ENCODE assay signal across 18 mouse cellular contexts in genomic region chr10:17932131-17932530, GRCm38 (mm10). TPM values are rescaled to one million over a fixed set of nuclear protein-coding genes. Genes with fewer than 3 reads are reported as not detected.
A peak's percentile ranks its signal among the peaks of the same experiment; 100 is the strongest.
DNase-seq lines count a peak whose midpoint lies in the region; ATAC-seq lines count a peak whose summit lies in the region.
"Had no signal": no experiment of that assay in that cellular context is flagged by ENCODE, and none has a peak within 500 bp of the region (broad histone marks: within the 10 kb centered on the region; RNA-seq: fewer than 3 reads in every experiment).

No protein-coding gene starts in this region.

- H3K27me3 ChIP-seq in embryonic facial prominence, embryonic 11.5 days (ENCODE audit: control insufficient read depth, insufficient read depth, low read length), result no peaks in the 10 kb centered on the region
- no peaks in the 10 kb centered on the region for H3K27me3 ChIP-seq in embryonic facial prominence, embryonic 10.5 days (replicated peaks; ENCODE audit: low read depth, poor library complexity, severe bottlenecking)
- no peaks in the 10 kb centered on the region for H3K27me3 ChIP-seq in midbrain, embryonic 11.5 days (ENCODE audit: control insufficient read depth, insufficient read depth, low read length)
- no peaks in the 10 kb centered on the region for H3K27me3 ChIP-seq in midbrain, embryonic 15.5 days (replicated peaks)
- no peaks in the 10 kb centered on the region for H3K27me3 ChIP-seq in heart, embryonic 15.5 days
- H3K27me3 ChIP-seq: midbrain, embryonic 13.5 days; neural tube, embryonic 15.5 days; Patski had no signal

- no peak overlapping the region for H3K9ac ChIP-seq in embryonic facial prominence, embryonic 11.5 days (replicated peaks; ENCODE audit: low read length)
- H3K9ac ChIP-seq in midbrain, embryonic 11.5 days (ENCODE audit: low read length), result no peak overlapping the region
- no peak overlapping the region for H3K9ac ChIP-seq in midbrain, embryonic 15.5 days
- H3K9ac ChIP-seq in heart, embryonic 15.5 days, result no peak overlapping the region
- H3K9ac ChIP-seq: liver, embryonic 14.5 days; midbrain, embryonic 13.5 days; neural tube, embryonic 15.5 days had no signal

- no peak overlapping the region for H3K4me3 ChIP-seq in embryonic facial prominence, embryonic 11.5 days (ENCODE audit: low read depth, low read length)
- no peak overlapping the region for H3K4me3 ChIP-seq in embryonic facial prominence, embryonic 10.5 days
- H3K4me3 ChIP-seq in midbrain, embryonic 11.5 days (ENCODE audit: low read depth, low read length), result no peak overlapping the region
- H3K4me3 ChIP-seq in midbrain, embryonic 15.5 days, result no peak overlapping the region
- H3K4me3 ChIP-seq in heart, embryonic 15.5 days, result no peak overlapping the region
- H3K4me3 ChIP-seq: erythroblast, embryonic 14.5 days; left cerebral cortex, adult 2 months; midbrain, embryonic 13.5 days; neural tube, embryonic 15.5 days had no signal

- 61% methylated on average over 3 of the region's 3 CpGs for WGBS in embryonic facial prominence, embryonic 11.5 days
- 77% methylated on average over 3 of the region's 3 CpGs for WGBS in embryonic facial prominence, embryonic 10.5 days
- WGBS in midbrain, embryonic 11.5 days, result 76% methylated on average over 3 of the region's 3 CpGs
- WGBS in midbrain, embryonic 15.5 days, result 77% methylated on average over 3 of the region's 3 CpGs
- 36% methylated on average over 3 of the region's 3 CpGs for WGBS in heart, embryonic 15.5 days

- H3K36me3 ChIP-seq in embryonic facial prominence, embryonic 11.5 days (replicated peaks; ENCODE audit: control insufficient read depth, insufficient read depth, low read depth, low read length), result no peaks in the 10 kb centered on the region
- H3K36me3 ChIP-seq in embryonic facial prominence, embryonic 10.5 days (replicated peaks), result 0 out of 2 replicates have a peak, but pooled peaks cover 5% of the 10 kb centered on the region
- no peaks in the 10 kb centered on the region for H3K36me3 ChIP-seq in midbrain, embryonic 11.5 days (ENCODE audit: control insufficient read depth, insufficient read depth, low read length)
- no peaks in the 10 kb centered on the region for H3K36me3 ChIP-seq in midbrain, embryonic 15.5 days (replicated peaks)
- H3K36me3 ChIP-seq in heart, embryonic 15.5 days, result no peaks in the 10 kb centered on the region
- H3K36me3 ChIP-seq: midbrain, embryonic 13.5 days; neural tube, embryonic 15.5 days had no signal

- H3K4me1 ChIP-seq in embryonic facial prominence, embryonic 11.5 days (ENCODE audit: control insufficient read depth, insufficient read depth, low read length), result no peaks in the 10 kb centered on the region
- H3K4me1 ChIP-seq in embryonic facial prominence, embryonic 10.5 days, result peaks cover 6% of the 10 kb centered on the region; the same call in 1 of the 2 replicates
- H3K4me1 ChIP-seq in midbrain, embryonic 11.5 days (ENCODE audit: control insufficient read depth, insufficient read depth, low read length), result no peaks in the 10 kb centered on the region
- H3K4me1 ChIP-seq in midbrain, embryonic 15.5 days, result peaks cover 7% of the 10 kb centered on the region; the same call in 1 of the 2 replicates
- peaks cover 40% of the 10 kb centered on the region for H3K4me1 ChIP-seq in heart, embryonic 15.5 days (replicated peaks)

- no peak overlapping the region for H3K27ac ChIP-seq in embryonic facial prominence, embryonic 11.5 days (replicated peaks; ENCODE audit: low read depth, low read length)
- no peak overlapping the region for H3K27ac ChIP-seq in embryonic facial prominence, embryonic 10.5 days (replicated peaks)
- H3K27ac ChIP-seq in midbrain, embryonic 11.5 days (ENCODE audit: low read depth, low read length), result no peak overlapping the region
- H3K27ac ChIP-seq in midbrain, embryonic 15.5 days, result no peak overlapping the region
- peak overlapping the region; percentile 95 for H3K27ac ChIP-seq in heart, embryonic 15.5 days
- H3K27ac ChIP-seq: left cerebral cortex, adult 2 months; liver, embryonic 14.5 days; midbrain, embryonic 13.5 days; neural tube, embryonic 15.5 days had no signal

- DNase-seq in embryonic facial prominence, embryonic 11.5 days (ENCODE audit: low spot score), result peak; percentile 5
- no peak for DNase-seq in embryonic facial prominence, embryonic 10.5 days (ENCODE audit: low spot score)
- DNase-seq in midbrain, embryonic 11.5 days (ENCODE audit: low spot score, missing footprints), result peak; percentile 69
- no peak for DNase-seq in left cerebral cortex, postnatal 25 days (ENCODE audit: low spot score in 2 of 2)
- DNase-seq in layer of hippocampus, postnatal 25 days (ENCODE audit: extremely low spot score in 1 of 2, low spot score in 1 of 2), result no peak
- DNase-seq in retina, embryonic 14.5 days (ENCODE audit: low spot score), result no peak
- DNase-seq: adrenal gland, postnatal 14 days; kidney, postnatal 25 days; right cerebral cortex, postnatal 4 days had no signal

- intact Hi-C loops in left cerebral cortex, postnatal 25 days (cut with DNase I), result no loop called here

- H3K4me2 ChIP-seq in embryonic facial prominence, embryonic 11.5 days (ENCODE audit: low read depth, low read length), result no peak overlapping the region
- no peak overlapping the region for H3K4me2 ChIP-seq in midbrain, embryonic 11.5 days
- no peak overlapping the region for H3K4me2 ChIP-seq in midbrain, embryonic 15.5 days
- H3K4me2 ChIP-seq in heart, embryonic 15.5 days, result peak overlapping the region; percentile 30
- H3K4me2 ChIP-seq: midbrain, embryonic 13.5 days; neural tube, embryonic 15.5 days had no signal

- no peaks in the 10 kb centered on the region for H3K9me3 ChIP-seq in embryonic facial prominence, embryonic 11.5 days (replicated peaks; ENCODE audit: control insufficient read depth, low read length)
- no peaks in the 10 kb centered on the region for H3K9me3 ChIP-seq in embryonic facial prominence, embryonic 10.5 days
- H3K9me3 ChIP-seq in midbrain, embryonic 11.5 days (ENCODE audit: control insufficient read depth, low read length), result no peaks in the 10 kb centered on the region
- no peaks in the 10 kb centered on the region for H3K9me3 ChIP-seq in midbrain, embryonic 15.5 days
- H3K9me3 ChIP-seq in heart, embryonic 15.5 days (replicated peaks), result no peaks in the 10 kb centered on the region
- H3K9me3 ChIP-seq: midbrain, embryonic 13.5 days; neural tube, embryonic 15.5 days had no signal

- ATAC-seq in embryonic facial prominence, embryonic 11.5 days (replicated peaks; ENCODE audit: insufficient number of reproducible peaks, low FRiP score, low TSS enrichment, low read depth), result no peak
- no peak for ATAC-seq in midbrain, embryonic 11.5 days (ENCODE audit: low FRiP score)
- no peak for ATAC-seq in midbrain, embryonic 15.5 days (replicated peaks)
- ATAC-seq in heart, embryonic 15.5 days (replicated peaks; ENCODE audit: insufficient number of reproducible peaks, insufficient read depth, low FRiP score, low read depth), result no peak; the same call in 1 of the 2 replicates
- ATAC-seq: inflammation-experienced regulatory T-cells, adult 6 months; midbrain, embryonic 13.5 days; Patski had no signal

RNA-seq across cellular contexts. Expression of gene Heca, which starts 15.7 kb away (rescaled TPM):
- 4.3 and 4.7 TPM in 2 replicates for polyA plus RNA-seq in embryonic facial prominence, embryonic 11.5 days (2014; fragmentation: Nextera tagmentation; extraction: Ambion mirVana)
- 2.7 and 3.5 TPM in 2 replicates for polyA plus RNA-seq in embryonic facial prominence, embryonic 10.5 days (2016; fragmentation: Nextera tagmentation; extraction: Ambion mirVana)
- 4.3 and 4.5 TPM in 2 replicates for polyA plus RNA-seq in midbrain, embryonic 11.5 days (2014; fragmentation: Nextera tagmentation; extraction: Ambion mirVana)
- polyA plus RNA-seq in midbrain, embryonic 15.5 days (2015; fragmentation: Nextera tagmentation; extraction: Ambion mirVana), result 4.5 and 6.4 TPM in 2 replicates
- 4.6 and 4.7 TPM in 2 replicates for polyA plus RNA-seq in heart, embryonic 15.5 days (2015; fragmentation: Nextera tagmentation; extraction: Ambion mirVana)
- total RNA-seq in left cerebral cortex, postnatal 25 days (2021), result 10 to 100 TPM; 25.1 to 26.0 TPM
- 10 to 100 TPM; 26.3 to 28.2 TPM for total RNA-seq in layer of hippocampus, postnatal 25 days (2021)

Comparison
In these comparisons a context has a peak if more than half of its experiments do, and no peak if none do; other contexts are left out.
1. DNase-seq: peak in embryonic facial prominence, embryonic 11.5 days (single experiment) and midbrain, embryonic 11.5 days (single experiment); none in embryonic facial prominence, embryonic 10.5 days (single experiment), left cerebral cortex, postnatal 25 days (0 of 2), layer of hippocampus, postnatal 25 days (0 of 2) and retina, embryonic 14.5 days (single experiment).